Mouse (Mus musculus): ENCODE results near the gene Ucn. TPM values are rescaled to one million over a fixed set of nuclear protein-coding genes. Genes with fewer than 3 reads are reported as not detected.
A peak's percentile ranks its signal among the peaks of the same experiment; 100 is the strongest.

Ucn gene
- polyA plus RNA-seq, 1 experiment from 2014 or later, result not detected

DNA sequence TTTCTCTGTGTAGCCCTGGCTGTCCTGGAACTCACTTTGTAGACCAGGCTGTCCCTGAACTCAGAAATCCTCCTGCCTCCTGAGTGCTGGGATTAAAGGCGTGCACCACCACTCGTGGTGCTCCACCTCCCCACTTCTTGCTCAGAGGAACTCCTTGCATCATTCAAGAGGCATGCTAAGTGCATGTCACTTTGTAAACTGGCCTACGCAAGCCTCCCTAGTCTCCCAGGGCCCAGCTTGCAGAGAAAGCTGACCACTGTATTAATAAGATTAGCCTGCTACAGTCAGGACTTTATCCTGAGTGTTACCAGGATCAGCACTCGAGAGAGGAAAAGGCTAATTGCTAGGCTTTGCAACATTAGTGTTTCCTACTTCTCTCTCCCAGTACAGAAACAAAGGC lies 30.0 kb upstream of the Ucn start:
- Histone ChIP-seq H3K27me3 (replicated peaks; ENCODE audit: insufficient read depth, low read length) (no peaks in the 10 kb centered on the region), H3K27ac (ENCODE audit: low read length) (no peak overlapping the region), H3K4me1 (ENCODE audit: insufficient read depth, low read depth, low read length) (no peaks in the 10 kb centered on the region), H3K9me3 (ENCODE audit: low read length) (no peaks in the 10 kb centered on the region), H3K4me2 (replicated peaks; ENCODE audit: low read depth, low read length) (no peak overlapping the region), H3K36me3 (ENCODE audit: insufficient read depth, low read length) (peaks cover 52% of the 10 kb centered on the region), H3K4me3 (ENCODE audit: low read depth, low read length) (no peak overlapping the region), H3K9ac (replicated peaks; ENCODE audit: low read depth) (no peak overlapping the region)
- DNase-seq (ENCODE audit: low spot score) (peak; percentile 62), ATAC-seq (peak; percentile 87)
- WGBS, result 58% methylated on average over 4 of the region's 4 CpGs
- TF ChIP-seq CTCF (IDR thresholded peaks at IDR 0.05) (no peak), EP300 (IDR thresholded peaks at IDR 0.05) (no peak)

- no peaks in the 10 kb centered on the region for H3K4me1 ChIP-seq (ENCODE audit: insufficient read depth, low read depth, low read length)
- H3K4me2 ChIP-seq (replicated peaks; ENCODE audit: low read depth, low read length), result no peak overlapping the region
- no peaks in the 10 kb centered on the region for H3K27me3 ChIP-seq (replicated peaks; ENCODE audit: insufficient read depth, low read length)
- DNase-seq (ENCODE audit: low spot score) (no peak), ATAC-seq (no peak)
- H3K4me3 ChIP-seq (ENCODE audit: low read depth, low read length), result no peak overlapping the region
- H3K9me3 ChIP-seq (ENCODE audit: low read length), result no peaks in the 10 kb centered on the region
- TF ChIP-seq CTCF (IDR thresholded peaks at IDR 0.05), result no peak
- no peak for TF ChIP-seq EP300 (IDR thresholded peaks at IDR 0.05)
- no peak overlapping the region for H3K27ac ChIP-seq (ENCODE audit: low read length)
- no peak overlapping the region for H3K9ac ChIP-seq (replicated peaks; ENCODE audit: low read depth)
- peaks cover 44% of the 10 kb centered on the region for H3K36me3 ChIP-seq (ENCODE audit: insufficient read depth, low read length)
- WGBS, result 73% methylated on average over 1 of the region's 1 CpGs
These were observed 26.2 kb upstream of the Ucn start for GRCm38 (mm10) chr5:31164878-31165277.

GRCm38 (mm10) chr5:31162462-31162861 lies 23.8 kb upstream of the Ucn start:
- H3K27me3 ChIP-seq (replicated peaks; ENCODE audit: insufficient read depth, low read length), result no peaks in the 10 kb centered on the region
- DNase-seq (ENCODE audit: low spot score) (no peak), ATAC-seq (no peak)
- H3K9ac ChIP-seq (replicated peaks; ENCODE audit: low read depth), result no peak overlapping the region
- no peak overlapping the region for H3K27ac ChIP-seq (ENCODE audit: low read length)
- H3K36me3 ChIP-seq (ENCODE audit: insufficient read depth, low read length), result peaks cover 60% of the 10 kb centered on the region
- no peak for TF ChIP-seq CTCF (IDR thresholded peaks at IDR 0.05)
- no peak for TF ChIP-seq EP300 (IDR thresholded peaks at IDR 0.05)
- no peaks in the 10 kb centered on the region for H3K9me3 ChIP-seq (ENCODE audit: low read length)
- H3K4me1 ChIP-seq (ENCODE audit: insufficient read depth, low read depth, low read length), result no peaks in the 10 kb centered on the region
- H3K4me2 ChIP-seq (replicated peaks; ENCODE audit: low read depth, low read length), result no peak overlapping the region
- H3K4me3 ChIP-seq (ENCODE audit: low read depth, low read length), result no peak overlapping the region

- Histone ChIP-seq H3K4me1 (ENCODE audit: insufficient read depth, low read depth, low read length) (peaks cover 8% of the 10 kb centered on the region; the same call in 1 of the 2 replicates), H3K4me3 (ENCODE audit: low read depth, low read length) (peak within 1 kb of the TSS; percentile 63), H3K36me3 (ENCODE audit: insufficient read depth, low read length) (peaks cover 19% of the 10 kb centered on the region), H3K27ac (ENCODE audit: low read length) (peak within 1 kb of the TSS; percentile 81), H3K27me3 (replicated peaks; ENCODE audit: insufficient read depth, low read length) (no peaks in the 10 kb centered on the region), H3K4me2 (replicated peaks; ENCODE audit: low read depth, low read length) (peak within 1 kb of the TSS; percentile 64), H3K9me3 (ENCODE audit: low read length) (no peaks in the 10 kb centered on the region), H3K9ac (replicated peaks; ENCODE audit: low read depth) (peak within 1 kb of the TSS; percentile 73)
- TF ChIP-seq EP300 (IDR thresholded peaks at IDR 0.05) (no peak), CTCF (IDR thresholded peaks at IDR 0.05) (no peak)
- ATAC-seq, result peak; percentile 98
- under 1% methylated on average over 19 of the region's 19 CpGs for WGBS
- peak; percentile 97 for DNase-seq (ENCODE audit: low spot score)
These were observed 15.5 kb upstream of the Ucn start, which contains the start of gene Mpv17 for GRCm38 (mm10) chr5:31154152-31154553. Gene Mpv17, minus strand, starts transcription at chr5:31154251.

DNA sequence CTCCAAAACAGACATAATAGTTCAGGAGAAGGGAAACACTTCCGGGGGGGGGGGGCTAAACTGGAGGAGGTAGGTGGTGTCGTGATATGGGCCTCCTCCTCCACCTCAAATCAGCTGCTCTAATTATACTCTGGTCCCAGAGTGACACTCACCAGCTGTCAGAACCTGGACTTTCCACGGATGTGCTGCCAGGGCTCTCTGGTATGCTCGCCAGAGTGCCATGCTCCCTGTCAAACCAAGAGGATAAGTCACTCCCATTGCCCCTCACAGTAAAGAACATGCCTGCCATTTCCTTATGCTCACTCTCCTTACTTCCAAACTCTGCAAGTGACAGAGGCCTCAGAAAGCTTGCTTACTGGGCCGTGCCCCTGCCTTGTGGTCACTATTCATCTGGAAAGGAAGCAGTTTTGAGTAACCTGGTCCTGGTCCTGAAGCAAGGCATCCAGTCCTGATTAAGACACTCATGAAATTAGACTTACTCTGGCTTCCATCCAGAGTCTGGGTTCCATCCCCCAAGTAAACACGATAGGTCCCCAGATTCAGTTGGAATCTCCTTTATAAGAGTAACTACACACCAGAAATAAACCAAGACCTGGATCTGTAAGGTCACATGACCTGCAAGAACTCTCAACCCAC lies 15.0 kb upstream of the Ucn start:
- Histone ChIP-seq H3K27ac (ENCODE audit: low read length) (peak overlapping the region; percentile 81; the same call in 1 of the 2 replicates), H3K4me2 (replicated peaks; ENCODE audit: low read depth, low read length) (peak overlapping the region; percentile 64), H3K9ac (replicated peaks; ENCODE audit: low read depth) (peak overlapping the region; percentile 73), H3K4me1 (ENCODE audit: insufficient read depth, low read depth, low read length) (peaks cover 8% of the 10 kb centered on the region; the same call in 1 of the 2 replicates), H3K27me3 (replicated peaks; ENCODE audit: insufficient read depth, low read length) (no peaks in the 10 kb centered on the region), H3K4me3 (ENCODE audit: low read depth, low read length) (peak overlapping the region; percentile 63), H3K36me3 (ENCODE audit: insufficient read depth, low read length) (peaks cover 16% of the 10 kb centered on the region), H3K9me3 (ENCODE audit: low read length) (no peaks in the 10 kb centered on the region)
- TF ChIP-seq EP300 (IDR thresholded peaks at IDR 0.05) (no peak), CTCF (IDR thresholded peaks at IDR 0.05) (no peak)
- ATAC-seq, result peak; percentile 16
- WGBS, result 27% methylated on average over 6 of the region's 6 CpGs
- no peak for DNase-seq (ENCODE audit: low spot score)

GRCm38 (mm10) chr5:31151746-31152145 lies 13.1 kb upstream of the Ucn start:
- DNase-seq (ENCODE audit: low spot score), result peak; percentile 14
- no peak overlapping the region for H3K4me3 ChIP-seq (ENCODE audit: low read depth, low read length)
- H3K9me3 ChIP-seq (ENCODE audit: low read length), result no peaks in the 10 kb centered on the region
- no peak for TF ChIP-seq EP300 (IDR thresholded peaks at IDR 0.05)
- peak; percentile 36; the same call in 1 of the 2 replicates for TF ChIP-seq CTCF (IDR thresholded peaks at IDR 0.05)
- no peak overlapping the region for H3K4me2 ChIP-seq (replicated peaks; ENCODE audit: low read depth, low read length)
- peaks cover under 1% of the 10 kb centered on the region; the same call in 1 of the 2 replicates for H3K36me3 ChIP-seq (ENCODE audit: insufficient read depth, low read length)
- H3K4me1 ChIP-seq (ENCODE audit: insufficient read depth, low read depth, low read length), result peaks cover 8% of the 10 kb centered on the region; the same call in 1 of the 2 replicates
- H3K27ac ChIP-seq (ENCODE audit: low read length), result no peak overlapping the region
- ATAC-seq, result no peak
- no peaks in the 10 kb centered on the region for H3K27me3 ChIP-seq (replicated peaks; ENCODE audit: insufficient read depth, low read length)
- H3K9ac ChIP-seq (replicated peaks; ENCODE audit: low read depth), result no peak overlapping the region
- WGBS, result 73% methylated on average over 3 of the region's 3 CpGs
